Mouse (Mus musculus): Measurements from ENCODE around the gene Uba52.

GRCm38 (mm10) chr8:70541081-70541480 lies 30.5 kb upstream of the Uba52 start:
- TF ChIP-seq CTCF (IDR thresholded peaks at IDR 0.05; ENCODE audit: low read depth) (no peak), EP300 (IDR thresholded peaks at IDR 0.05; ENCODE audit: low read depth) (no peak)

Data from liver, postnatal 0 days (tissue).